Mouse (Mus musculus) MN1 (cell line): ENCODE measurements around the gene Bdnf.
A peak's percentile ranks its signal among the peaks of the same experiment; 100 is the strongest.

Experiments
- DNase-seq: peaks from one replicate; pipeline ENCODE4 v3.0.0-alpha.2; 2016; ENCODE audit warnings: low spot score

Gene Bdnf

GRCm38 (mm10) chr2:109674532-109674931 is at the start of gene Bdnf:
Bdnf (plus strand) TSS chr2:109674700.
- DNase-seq = no peak

DNA sequence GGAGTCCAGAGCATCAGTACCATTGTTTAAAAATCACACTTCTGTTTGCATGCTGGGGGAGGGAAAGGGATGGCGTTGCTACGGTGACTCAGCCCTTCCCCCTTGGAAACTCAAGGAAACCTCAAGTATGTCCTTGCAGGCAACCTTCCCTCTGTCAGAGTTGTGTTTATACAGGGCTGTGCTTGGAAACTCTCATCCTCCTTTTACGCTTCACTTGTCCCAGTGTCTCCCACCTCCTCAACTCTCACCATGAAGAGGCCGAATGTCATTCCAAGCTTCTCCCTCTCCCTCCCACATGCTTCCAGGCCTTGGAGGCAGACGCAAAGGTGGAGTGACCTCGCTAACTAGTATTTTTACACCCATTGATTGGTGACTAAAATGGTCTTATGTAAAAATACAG is 47.6 kb upstream of the Bdnf start:
- no peak for DNase-seq

GRCm38 (mm10) chr2:109673509-109674455 is 718 bp upstream of the Bdnf start:
- DNase-seq = peak; percentile 41

GRCm38 (mm10) chr2:109675051-109675450 is 551 bp downstream of the Bdnf start:
- DNase-seq = no peak

- DNase-seq = no peak
Measured at GRCm38 (mm10) chr2:109675973-109676617, 1.6 kb downstream of the Bdnf start.

- no peak for DNase-seq
Measured at GRCm38 (mm10) chr2:109676618-109676974, 2.1 kb downstream of the Bdnf start.

DNA sequence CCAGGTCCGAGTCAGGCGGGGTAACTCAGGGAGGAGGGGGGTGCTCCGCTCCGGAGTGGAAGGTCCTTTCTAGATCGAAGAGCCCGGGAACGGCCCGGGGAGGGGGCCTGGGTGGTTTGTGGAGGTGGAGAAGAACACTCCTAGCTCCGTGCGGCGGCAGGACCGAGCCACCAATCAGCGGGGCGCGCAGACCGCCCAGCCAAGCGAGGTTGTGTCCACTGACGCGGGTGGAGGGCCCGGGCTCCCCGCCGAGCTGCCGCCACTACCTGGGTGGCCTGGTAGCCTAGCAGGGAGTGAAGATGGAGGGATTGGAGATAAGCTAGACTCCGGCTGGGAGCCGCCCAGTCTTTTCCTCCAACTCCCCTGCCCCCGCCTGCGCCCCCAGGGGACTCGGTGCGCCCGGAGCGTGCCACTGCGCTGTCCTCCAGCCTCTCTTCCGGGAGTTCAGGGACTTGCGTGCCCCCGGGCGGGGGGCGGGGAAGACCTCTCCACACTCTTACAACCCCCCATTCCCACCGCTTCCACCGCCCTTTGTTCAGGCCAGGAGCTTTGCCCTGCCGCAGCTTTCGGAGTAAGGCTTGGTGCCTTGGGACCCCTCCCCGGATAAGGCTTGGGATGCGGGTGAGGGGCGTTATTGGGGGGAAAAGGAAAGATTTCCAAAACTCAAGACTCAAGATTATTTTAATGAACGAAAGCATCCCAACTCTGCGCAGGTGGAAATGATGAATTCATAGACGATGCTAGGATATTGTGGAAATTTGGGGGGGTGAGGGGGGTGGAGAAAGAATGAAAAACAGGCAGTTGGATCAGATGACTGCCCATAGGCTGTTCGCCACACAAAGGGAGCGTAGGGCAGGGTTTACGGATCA is 3.0 kb downstream of the Bdnf start:
- DNase-seq = peak; percentile 85

DNA sequence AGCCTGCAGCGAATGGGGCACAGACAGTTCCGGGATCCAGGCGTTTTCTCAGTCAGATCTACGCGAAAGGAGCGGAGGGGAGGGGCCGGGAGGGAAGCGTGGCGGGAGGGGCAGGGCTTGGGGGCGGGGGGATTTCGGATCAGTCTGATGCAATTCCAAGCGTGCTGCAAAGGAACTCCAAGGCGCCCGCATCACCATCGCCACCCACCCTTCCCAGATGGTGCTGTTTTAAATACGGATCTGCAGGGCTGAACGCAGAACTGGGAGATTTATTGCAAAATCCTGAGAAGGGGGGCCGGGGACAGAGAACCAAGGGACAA is 3.5 kb downstream of the Bdnf start:
- peak; percentile 96 for DNase-seq

DNA sequence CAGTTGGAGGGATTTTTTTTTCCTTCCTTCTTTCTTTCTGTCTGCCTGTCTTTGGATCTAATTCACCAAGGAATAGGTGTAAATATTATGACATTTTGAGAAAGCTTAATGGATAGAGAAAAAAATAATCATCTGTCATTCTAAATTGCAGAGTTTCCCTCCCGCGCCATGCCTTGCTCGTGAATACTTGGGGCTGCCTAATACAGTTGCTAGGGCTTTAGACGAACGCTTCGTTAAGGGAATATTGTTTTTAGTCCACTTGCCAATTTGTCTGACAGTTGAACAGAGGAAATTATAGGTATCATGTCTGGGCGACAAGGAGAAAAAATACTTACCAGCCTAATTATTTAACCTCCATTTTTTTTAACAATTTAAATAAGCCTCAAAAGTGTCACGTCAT is 4.0 kb downstream of the Bdnf start:
- no peak for DNase-seq

GRCm38 (mm10) chr2:109679446-109679845 is 4.9 kb downstream of the Bdnf start:
- peak; percentile 36 for DNase-seq

DNA sequence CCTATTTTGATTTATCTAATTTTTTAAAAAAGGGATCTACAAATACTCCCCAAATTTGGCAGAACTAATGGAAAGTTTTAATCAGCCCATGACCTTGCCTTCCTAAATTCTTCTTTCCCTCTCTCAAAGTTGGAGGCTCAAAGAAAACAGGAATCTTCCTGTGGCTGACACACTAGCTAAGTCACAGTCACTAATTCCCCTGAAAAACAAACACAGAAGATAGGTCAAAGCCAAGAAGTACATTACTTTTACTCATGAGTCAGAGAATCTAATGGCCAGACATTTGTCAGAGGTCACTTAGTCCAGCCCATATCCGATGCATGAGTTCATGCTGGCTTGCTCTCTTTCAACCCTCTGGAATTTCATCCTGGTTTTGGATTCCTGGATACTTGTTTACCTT is 6.6 kb downstream of the Bdnf start:
- DNase-seq = no peak

DNA sequence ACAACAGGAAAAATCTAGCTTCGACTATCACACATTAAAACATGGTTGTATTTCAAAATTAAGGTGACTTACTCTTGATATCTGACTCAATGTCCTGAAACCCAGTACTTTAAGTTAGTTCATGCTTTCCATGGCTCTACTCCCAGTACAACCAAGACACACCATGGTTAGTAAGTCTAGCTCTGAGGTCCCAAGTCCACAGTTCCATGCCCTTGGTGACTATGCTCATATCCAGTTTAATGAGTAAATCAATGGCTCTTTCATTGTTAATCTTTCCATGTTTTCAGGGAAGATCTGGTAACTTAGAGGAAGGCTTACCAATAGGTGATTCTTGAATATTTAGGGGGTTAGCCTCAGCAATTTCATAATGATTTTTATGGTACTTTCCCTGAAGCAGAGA is 14.2 kb downstream of the Bdnf start:
- DNase-seq = no peak

DNA sequence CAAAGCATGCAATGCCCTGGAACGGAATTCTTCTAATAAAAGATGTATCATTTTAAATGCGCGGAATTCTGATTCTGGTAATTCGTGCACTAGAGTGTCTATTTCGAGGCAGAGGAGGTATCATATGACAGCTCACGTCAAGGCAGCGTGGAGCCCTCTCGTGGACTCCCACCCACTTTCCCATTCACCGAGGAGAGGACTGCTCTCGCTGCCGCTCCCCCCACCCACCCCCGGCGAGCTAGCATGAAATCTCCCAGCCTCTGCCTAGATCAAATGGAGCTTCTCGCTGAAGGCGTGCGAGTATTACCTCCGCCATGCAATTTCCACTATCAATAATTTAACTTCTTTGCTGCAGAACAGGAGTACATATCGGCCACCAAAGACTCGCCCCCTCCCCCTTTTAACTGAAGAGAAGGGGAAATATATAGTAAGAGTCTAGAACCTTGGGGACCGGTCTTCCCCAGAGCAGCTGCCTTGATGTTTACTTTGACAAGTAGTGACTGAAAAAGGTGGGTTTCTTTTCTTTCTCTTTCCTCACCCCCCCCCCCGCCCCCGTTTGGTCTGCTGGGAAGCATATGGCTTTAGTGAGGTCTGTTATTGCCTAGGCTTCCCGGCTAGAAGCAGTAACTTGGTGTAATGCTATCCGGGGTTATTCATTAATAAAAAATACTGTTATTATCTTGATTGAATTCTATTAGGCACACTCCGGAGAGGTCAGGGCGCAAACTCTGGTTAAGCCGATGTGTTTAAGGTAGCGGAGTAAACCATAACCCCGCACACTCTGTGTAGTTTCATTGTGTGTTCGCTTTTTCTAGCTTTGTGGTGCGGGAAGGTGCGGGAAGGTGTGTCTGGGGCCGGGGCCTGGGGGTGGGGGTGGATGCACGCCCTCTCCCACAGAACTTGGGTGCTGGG is 18.0 kb downstream of the Bdnf start:
- DNase-seq = peak; percentile 19

GRCm38 (mm10) chr2:109693178-109694115 is 18.9 kb downstream of the Bdnf start:
- DNase-seq = peak; percentile 40

GRCm38 (mm10) chr2:109694116-109694837 is 19.8 kb downstream of the Bdnf start:
- no peak for DNase-seq

DNA sequence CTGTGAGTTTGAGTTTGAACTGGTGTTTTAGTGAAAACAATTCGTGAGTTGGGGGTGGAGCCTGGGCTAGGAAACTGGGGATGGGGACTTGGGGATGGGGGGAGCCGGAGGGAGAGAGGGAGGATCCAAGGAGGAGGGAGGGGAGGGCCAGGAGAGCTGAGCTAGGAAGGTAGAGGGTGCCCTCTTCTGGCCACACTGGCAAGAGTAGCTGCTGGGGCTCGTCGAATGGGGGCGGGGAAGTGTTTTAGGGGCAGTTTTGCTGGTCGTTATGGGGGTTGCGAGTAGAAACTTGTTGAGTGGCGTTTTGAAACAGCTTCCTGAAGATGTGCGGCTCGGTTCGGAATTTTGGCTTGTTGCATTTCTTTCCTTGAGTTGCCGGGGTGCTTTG is 20.3 kb downstream of the Bdnf start:
- peak; percentile 62 for DNase-seq

- DNase-seq = no peak
Measured at GRCm38 (mm10) chr2:109697151-109697550, 22.7 kb downstream of the Bdnf start.

- no peak for DNase-seq
Measured at GRCm38 (mm10) chr2:109700291-109700690, 25.8 kb downstream of the Bdnf start.

- no peak for DNase-seq
Measured at GRCm38 (mm10) chr2:109703588-109703987, 29.1 kb downstream of the Bdnf start.

GRCm38 (mm10) chr2:109704053-109704452 is 29.6 kb downstream of the Bdnf start:
- no peak for DNase-seq
